Mouse (Mus musculus): ENCODE measurements around the gene Slc6a16. TPM values are rescaled to one million over a fixed set of nuclear protein-coding genes. Genes with fewer than 3 reads are reported as not detected.

Slc6a16 gene
- polyA plus RNA-seq, 2 experiments: 0.21 to 0.29 TPM

GRCm38 (mm10) chr7:45234333-45234841 is 6.5 kb upstream of the Slc6a16 start:
- H3K9ac ChIP-seq (ENCODE audit: low read depth, low read length, severe bottlenecking): 0 out of 2 replicates have a peak overlapping the region, but pooled peaks have one; percentile 31
- peak overlapping the region; percentile 42 for H3K4me2 ChIP-seq (replicated peaks; ENCODE audit: low read depth, low read length, severe bottlenecking)
- H3K4me1 ChIP-seq (ENCODE audit: control insufficient read depth, insufficient read depth, low read length): peaks cover 21% of the 10 kb centered on the region
- ATAC-seq (ENCODE audit: low FRiP score, low read depth) (no peak), DNase-seq (ENCODE audit: low spot score) (peak; percentile 41)
- no peak overlapping the region for H3K4me3 ChIP-seq (replicated peaks; ENCODE audit: low read length)
- H3K9me3 ChIP-seq (ENCODE audit: control insufficient read depth, low read length): no peaks in the 10 kb centered on the region
- no peaks in the 10 kb centered on the region for H3K27me3 ChIP-seq (ENCODE audit: control insufficient read depth, insufficient read depth, low read length)
- H3K36me3 ChIP-seq (ENCODE audit: control insufficient read depth, insufficient read depth, low read length): peaks cover 39% of the 10 kb centered on the region
- peak overlapping the region; percentile 39; the same call in 1 of the 2 replicates for H3K27ac ChIP-seq (replicated peaks; ENCODE audit: low read depth, low read length)
- TF ChIP-seq POLR2A (IDR thresholded peaks at IDR 0.05; ENCODE audit: borderline replicate concordance, extremely low read depth, insufficient read depth, insufficient read length): no peak
- 9% methylated on average over 28 of the region's 29 CpGs for WGBS

GRCm38 (mm10) chr7:45234922-45235571 is 5.8 kb upstream of the Slc6a16 start:
- H3K27me3 ChIP-seq (ENCODE audit: control insufficient read depth, insufficient read depth, low read length): no peaks in the 10 kb centered on the region
- peaks cover 21% of the 10 kb centered on the region for H3K4me1 ChIP-seq (ENCODE audit: control insufficient read depth, insufficient read depth, low read length)
- no peak overlapping the region; the same call in 1 of the 2 replicates for H3K27ac ChIP-seq (replicated peaks; ENCODE audit: low read depth, low read length)
- H3K9ac ChIP-seq (ENCODE audit: low read depth, low read length, severe bottlenecking): peak overlapping the region; percentile 40
- no peaks in the 10 kb centered on the region for H3K9me3 ChIP-seq (ENCODE audit: control insufficient read depth, low read length)
- 5% methylated on average over 21 of the region's 21 CpGs for WGBS
- DNase-seq (ENCODE audit: low spot score): peak; percentile 63
- ATAC-seq (ENCODE audit: low FRiP score, low read depth): peak; percentile 81
- TF ChIP-seq POLR2A (IDR thresholded peaks at IDR 0.05; ENCODE audit: borderline replicate concordance, extremely low read depth, insufficient read depth, insufficient read length): peak; percentile 20; the same call in 1 of the 2 replicates
- H3K4me2 ChIP-seq (replicated peaks; ENCODE audit: low read depth, low read length, severe bottlenecking): peak overlapping the region; percentile 42
- H3K4me3 ChIP-seq (replicated peaks; ENCODE audit: low read length): peak overlapping the region; percentile 21
- H3K36me3 ChIP-seq (ENCODE audit: control insufficient read depth, insufficient read depth, low read length): peaks cover 33% of the 10 kb centered on the region

GRCm38 (mm10) chr7:45235656-45236180 is 5.2 kb upstream of the Slc6a16 start:
- DNase-seq (ENCODE audit: low spot score) (no peak), ATAC-seq (ENCODE audit: low FRiP score, low read depth) (peak; percentile 12)
- 25% methylated on average over 17 of the region's 17 CpGs for WGBS
- Histone ChIP-seq H3K4me2 (replicated peaks; ENCODE audit: low read depth, low read length, severe bottlenecking) (peak overlapping the region; percentile 42), H3K36me3 (ENCODE audit: control insufficient read depth, insufficient read depth, low read length) (peaks cover 33% of the 10 kb centered on the region), H3K9me3 (ENCODE audit: control insufficient read depth, low read length) (no peaks in the 10 kb centered on the region), H3K27me3 (ENCODE audit: control insufficient read depth, insufficient read depth, low read length) (no peaks in the 10 kb centered on the region), H3K4me3 (replicated peaks; ENCODE audit: low read length) (peak overlapping the region; percentile 21), H3K9ac (ENCODE audit: low read depth, low read length, severe bottlenecking) (peak overlapping the region; percentile 40), H3K27ac (replicated peaks; ENCODE audit: low read depth, low read length) (no peak overlapping the region; the same call in 1 of the 2 replicates), H3K4me1 (ENCODE audit: control insufficient read depth, insufficient read depth, low read length) (peaks cover 23% of the 10 kb centered on the region)
- no peak for TF ChIP-seq POLR2A (IDR thresholded peaks at IDR 0.05; ENCODE audit: borderline replicate concordance, extremely low read depth, insufficient read depth, insufficient read length)

- peaks cover 10% of the 10 kb centered on the region for H3K36me3 ChIP-seq (ENCODE audit: control insufficient read depth, insufficient read depth, low read length)
- H3K4me1 ChIP-seq (ENCODE audit: control insufficient read depth, insufficient read depth, low read length): peaks cover 27% of the 10 kb centered on the region
- no peak overlapping the region for H3K4me3 ChIP-seq (replicated peaks; ENCODE audit: low read length)
- no peak overlapping the region for H3K4me2 ChIP-seq (replicated peaks; ENCODE audit: low read depth, low read length, severe bottlenecking)
- TF ChIP-seq POLR2A (IDR thresholded peaks at IDR 0.05; ENCODE audit: borderline replicate concordance, extremely low read depth, insufficient read depth, insufficient read length): no peak
- no peaks in the 10 kb centered on the region for H3K9me3 ChIP-seq (ENCODE audit: control insufficient read depth, low read length)
- H3K27me3 ChIP-seq (ENCODE audit: control insufficient read depth, insufficient read depth, low read length): no peaks in the 10 kb centered on the region
- H3K27ac ChIP-seq (replicated peaks; ENCODE audit: low read depth, low read length): no peak overlapping the region
- DNase-seq (ENCODE audit: low spot score): no peak
- 78% methylated on average over 17 of the region's 17 CpGs for WGBS
- no peak overlapping the region for H3K9ac ChIP-seq (ENCODE audit: low read depth, low read length, severe bottlenecking)
- ATAC-seq (ENCODE audit: low FRiP score, low read depth): no peak
Measured at GRCm38 (mm10) chr7:45237747-45238699, 2.9 kb upstream of the Slc6a16 start.
